Mouse (Mus musculus) NIH3T3 (cell line): ENCODE data around the gene Cyba.

Source experiments
- DNase-seq: peaks from one replicate; pipeline ENCODE4 v3.0.0-alpha.2; 2012; ENCODE audit warnings: low read depth

The Cyba gene

DNA sequence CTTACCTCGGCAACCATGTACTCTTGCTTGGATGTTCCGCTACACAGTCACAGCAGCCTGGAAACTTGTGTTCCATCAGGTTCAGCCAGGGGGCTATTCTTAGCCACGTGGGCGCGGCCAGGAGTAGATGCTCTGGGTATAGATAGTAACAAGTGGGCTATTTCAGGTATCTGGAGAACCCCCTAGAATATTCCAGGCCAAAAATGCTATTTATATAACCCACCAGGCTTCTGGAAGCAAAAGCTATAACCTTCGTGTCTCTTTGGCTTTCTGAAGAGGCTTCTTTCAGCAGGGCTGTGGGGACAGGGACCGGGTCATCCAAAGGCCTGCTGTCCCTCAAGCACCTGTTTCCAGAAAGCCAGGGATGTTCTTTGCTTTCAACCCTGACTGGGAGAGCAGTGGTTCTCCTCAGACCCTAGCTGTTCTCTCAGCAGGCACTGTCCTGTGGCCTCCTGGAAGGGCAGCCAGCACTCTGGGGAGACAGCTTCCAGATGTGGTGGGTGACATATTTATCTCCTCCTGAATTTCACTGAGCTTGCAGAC, 18.5 kb upstream of the Cyba start:
- DNase-seq: no peak

DNA sequence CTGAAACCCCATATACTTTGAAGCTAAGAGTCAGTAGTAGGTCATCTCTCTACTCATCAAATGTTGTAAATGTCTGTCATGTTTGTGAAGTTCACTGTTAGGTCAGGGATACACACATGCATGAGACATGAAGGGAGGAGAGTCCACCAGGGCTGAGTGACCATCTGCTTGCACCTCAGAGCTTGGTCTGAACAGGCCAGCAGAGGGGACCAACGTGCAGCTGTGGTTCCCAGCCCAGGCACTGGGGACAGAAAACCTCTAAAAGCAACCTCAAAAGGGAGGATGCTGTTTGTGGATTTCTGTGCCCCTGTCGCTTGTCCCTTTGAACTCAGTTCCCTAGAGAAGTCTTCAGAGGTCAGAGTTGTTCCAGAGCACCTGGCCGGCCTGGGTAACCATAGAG, 12.5 kb upstream of the Cyba start:
- peak; percentile 54 for DNase-seq

DNA sequence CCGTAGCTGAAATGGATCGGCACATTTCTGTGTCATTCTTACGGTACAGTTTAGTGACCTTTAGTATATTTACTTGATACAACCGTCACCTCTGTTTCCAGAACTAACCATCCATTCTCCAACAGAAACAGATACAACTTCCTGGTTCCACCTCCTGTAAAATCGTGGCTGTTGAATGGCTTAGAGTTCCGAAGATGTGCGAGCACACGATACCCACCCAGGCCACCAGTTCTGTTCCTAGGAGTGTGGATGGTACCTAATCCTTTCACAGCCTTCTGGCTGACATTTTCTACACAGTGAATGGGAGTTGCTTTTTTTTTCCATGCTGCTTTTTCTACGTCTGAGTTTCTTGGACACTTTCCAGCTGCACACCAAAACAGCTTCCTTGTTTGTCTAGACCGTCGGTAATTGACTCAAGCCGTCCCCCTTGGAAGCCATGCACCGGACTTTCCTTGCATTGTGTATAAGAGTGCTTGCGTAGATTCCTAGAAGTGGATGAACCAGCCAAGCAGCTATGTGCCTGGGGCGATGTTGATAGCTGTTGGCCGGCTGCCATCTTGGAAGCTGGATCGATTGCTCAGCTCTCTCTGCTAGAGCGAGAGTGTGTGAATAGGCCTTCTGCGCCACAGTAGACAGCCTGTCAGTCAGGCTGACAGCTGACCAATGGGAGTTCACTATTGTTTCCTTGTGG, 11.5 kb upstream of the Cyba start:
- peak; percentile 100 for DNase-seq

DNA sequence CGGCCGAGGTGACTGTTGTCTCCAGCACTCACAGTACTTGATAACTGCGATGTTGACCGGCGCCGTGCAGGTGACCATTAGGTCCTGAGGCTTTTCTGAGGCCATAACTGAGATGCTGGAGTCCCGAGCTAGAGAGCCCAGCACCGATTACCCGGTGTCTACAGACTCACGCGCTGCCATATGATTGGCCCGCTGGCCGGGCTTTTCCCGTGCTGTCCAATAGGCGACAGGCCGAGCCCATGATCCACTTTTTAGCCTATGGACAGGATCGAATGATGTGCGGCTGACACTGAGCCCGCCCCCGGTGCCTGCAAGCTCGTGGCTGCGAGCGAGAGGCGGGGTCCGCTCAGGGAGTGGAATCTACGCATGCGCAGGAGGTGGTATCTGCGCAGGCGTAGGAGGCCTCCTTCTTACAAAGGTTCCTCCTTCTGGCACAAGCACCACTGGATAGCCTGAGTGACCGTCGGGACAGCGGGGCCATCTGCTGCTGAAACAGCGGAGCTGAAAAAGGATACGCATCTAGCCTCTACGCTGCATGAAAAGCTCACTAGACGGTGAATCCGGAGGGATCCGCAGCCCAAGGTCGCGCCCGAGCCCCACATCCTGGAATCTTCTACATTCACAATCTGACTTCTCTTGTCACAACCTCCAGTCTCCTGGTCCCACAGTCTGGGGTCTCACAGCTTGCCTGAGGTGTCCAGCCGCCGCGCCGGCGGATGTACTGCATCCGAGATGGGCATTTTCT, 10.7 kb upstream of the Cyba start, which contains the start of gene Mvd:
Gene Mvd (minus strand): TSS at position 161 of the 745 bp plus-strand sequence.
- DNase-seq: peak; percentile 100

DNA sequence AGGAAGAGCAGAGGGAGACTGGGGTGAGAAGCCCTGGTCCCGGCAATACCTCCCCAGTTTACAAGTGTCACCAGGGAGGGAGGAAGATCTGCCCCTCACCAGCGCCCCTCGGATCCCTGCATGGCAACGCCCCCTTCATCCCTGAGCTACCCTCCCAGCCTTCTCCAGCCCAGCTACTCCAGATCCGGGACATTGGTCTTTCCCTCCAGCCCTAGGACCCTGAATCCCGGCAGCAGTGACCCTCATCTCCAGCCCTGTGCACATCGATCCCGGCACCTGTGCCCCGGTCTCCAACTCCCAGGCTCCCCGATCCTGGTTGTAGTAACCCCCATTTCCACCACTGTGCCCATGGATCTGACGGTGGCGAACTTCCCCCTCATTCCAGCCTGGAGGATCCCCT, 10.1 kb upstream of the Cyba start:
- DNase-seq: no peak

DNA sequence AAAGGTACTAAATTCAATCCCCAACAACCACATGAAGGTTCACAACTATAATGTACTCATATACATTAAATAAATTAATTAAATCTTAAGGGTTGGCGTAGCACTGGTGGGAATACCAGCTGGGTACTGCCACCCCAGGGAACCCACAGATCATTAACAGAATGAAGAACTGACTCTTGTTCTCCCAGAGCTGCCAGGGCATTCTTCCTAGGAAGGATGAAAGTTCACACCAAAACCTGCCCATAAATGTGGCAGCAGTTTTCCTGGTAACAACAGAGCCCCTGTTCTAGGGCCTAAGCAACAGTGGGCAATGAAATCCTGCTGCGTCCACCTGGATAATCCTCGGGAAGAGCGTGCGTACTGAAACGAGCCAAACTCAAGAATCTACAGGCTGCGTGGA, 9.6 kb upstream of the Cyba start:
- no peak for DNase-seq

DNA sequence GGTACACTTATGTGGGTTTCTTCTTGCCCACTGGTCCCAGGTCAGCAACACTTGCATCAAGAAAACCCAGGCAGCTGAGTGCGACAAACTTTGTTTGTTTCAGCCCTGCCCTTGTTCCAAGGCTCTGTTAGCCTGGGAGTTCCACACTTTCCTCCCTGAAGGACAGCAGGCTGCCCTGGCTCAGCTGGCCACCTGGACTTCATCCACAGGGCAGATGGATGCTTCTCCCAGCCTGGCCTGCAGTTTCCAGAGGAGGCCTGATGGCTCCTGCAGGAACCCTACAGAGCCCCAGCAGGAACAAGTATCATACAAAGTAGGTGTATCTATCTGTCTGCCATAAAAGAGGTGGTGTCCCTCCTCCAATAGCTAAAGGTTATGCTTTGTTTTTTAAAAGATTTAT, 8.6 kb upstream of the Cyba start:
- DNase-seq: no peak

DNA sequence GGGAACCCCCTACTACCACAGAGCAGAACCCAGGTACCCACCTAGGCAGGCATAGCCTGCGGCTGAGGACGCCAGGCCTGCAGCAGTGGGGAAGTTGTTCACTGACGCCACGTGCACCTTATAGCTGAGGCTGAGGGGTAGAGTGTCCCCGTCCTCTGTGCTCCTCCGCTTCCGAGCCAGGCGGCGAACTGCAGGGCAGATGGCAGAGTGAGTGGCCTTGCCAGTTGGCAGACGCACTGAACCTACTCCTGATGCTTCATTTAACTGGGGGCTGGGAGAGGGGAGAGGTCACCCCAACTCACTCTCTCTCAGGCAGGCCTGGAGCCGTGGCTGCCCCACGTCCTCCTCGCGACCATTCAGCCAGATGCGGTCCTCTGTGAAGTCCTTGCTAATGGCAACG, 6.6 kb upstream of the Cyba start:
- no peak for DNase-seq

DNA sequence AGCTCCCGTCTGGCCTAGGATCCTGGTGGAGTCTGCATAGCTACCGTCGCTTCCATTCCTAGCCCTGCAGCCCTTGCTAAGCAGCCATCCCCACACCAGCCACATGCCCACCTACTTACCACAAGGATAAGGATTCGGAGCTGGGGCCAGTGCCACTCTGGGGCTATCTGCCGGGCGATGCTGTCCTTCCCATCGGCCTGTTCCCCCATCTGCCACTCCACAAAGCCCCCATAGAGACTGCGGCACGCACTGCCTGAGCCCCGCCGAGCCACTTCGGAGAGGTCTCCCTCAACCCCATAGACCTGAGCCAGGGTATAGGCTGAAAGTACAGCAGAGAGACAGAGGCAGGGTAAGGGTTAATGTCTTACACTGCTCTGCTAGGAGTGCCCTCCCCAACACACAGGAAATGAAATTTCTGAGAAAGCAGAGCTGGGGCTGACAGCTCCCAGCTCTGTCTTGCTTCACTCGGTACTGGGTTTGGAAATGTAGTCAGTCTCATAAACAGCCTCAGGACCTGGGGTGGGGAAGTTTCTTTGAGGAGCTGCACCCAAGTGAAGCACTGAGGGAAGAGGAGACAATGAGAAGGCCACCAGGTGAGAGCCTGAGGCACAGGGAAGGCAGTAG, 5.1 kb upstream of the Cyba start:
- no peak for DNase-seq

DNA sequence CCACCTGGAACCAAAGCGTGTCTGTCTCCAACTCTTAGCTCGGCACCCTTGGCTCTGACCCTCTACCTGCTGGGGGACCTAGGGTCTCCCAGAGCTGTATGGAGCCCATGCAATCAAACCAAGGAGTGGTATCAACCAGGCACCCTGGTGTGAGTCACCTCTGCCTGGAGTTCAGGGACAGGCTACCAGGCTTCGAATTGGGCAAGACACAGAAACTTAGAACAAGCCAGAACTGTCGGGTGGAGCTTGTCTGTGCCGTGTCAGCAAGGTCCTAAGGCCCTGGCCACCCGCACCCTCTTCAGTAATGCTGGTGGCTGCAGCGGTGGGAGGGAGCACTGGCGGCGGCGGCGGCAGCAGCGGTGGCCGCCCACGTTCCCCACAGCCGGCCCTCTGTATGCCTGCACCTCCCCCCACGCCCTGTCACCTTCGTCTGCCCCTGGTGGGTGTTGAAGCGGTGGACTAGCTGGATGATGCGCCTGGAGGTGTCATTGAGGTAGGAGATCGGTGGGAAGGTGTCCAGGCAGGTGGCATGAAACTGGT, 3.9 kb upstream of the Cyba start:
- no peak for DNase-seq

DNA sequence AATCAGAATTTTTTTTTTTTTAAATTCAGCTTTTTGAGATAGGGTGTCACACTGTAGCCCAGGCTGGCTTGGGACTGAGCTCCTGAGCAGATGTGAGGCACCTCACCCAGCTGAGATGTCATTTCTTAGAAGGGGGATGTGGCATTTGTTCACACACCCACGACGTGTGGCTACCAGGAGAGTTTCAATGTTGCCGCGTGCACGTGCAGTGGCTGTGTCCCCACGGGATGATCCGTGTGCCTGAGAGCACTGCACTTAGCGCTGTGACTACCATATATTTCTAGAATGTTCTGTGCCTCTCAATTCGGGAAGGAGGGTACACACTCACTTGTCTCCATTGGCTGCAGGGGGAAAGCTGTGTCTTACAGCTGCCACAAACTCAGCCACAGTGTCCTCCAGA, 3.4 kb upstream of the Cyba start:
- DNase-seq: no peak

DNA sequence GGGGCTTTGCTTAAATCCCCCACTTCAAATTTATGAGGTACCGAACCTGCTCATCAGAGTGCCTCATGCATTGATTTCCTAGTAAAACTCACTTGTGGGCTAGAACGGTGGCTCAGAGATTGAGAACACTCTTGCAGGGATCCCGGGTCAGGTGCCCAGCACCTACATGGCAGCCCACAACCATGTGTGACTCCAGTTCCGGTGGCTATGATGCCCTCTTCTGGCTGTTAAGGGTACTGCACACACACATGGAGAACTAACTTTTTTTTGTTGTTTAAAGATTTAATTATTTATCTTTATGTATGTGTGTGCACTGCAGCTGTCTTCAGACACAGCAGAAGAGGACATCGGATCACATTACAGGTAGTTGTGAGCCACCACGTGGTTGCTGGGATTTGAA, 2.6 kb upstream of the Cyba start:
- DNase-seq: peak; percentile 40

DNA sequence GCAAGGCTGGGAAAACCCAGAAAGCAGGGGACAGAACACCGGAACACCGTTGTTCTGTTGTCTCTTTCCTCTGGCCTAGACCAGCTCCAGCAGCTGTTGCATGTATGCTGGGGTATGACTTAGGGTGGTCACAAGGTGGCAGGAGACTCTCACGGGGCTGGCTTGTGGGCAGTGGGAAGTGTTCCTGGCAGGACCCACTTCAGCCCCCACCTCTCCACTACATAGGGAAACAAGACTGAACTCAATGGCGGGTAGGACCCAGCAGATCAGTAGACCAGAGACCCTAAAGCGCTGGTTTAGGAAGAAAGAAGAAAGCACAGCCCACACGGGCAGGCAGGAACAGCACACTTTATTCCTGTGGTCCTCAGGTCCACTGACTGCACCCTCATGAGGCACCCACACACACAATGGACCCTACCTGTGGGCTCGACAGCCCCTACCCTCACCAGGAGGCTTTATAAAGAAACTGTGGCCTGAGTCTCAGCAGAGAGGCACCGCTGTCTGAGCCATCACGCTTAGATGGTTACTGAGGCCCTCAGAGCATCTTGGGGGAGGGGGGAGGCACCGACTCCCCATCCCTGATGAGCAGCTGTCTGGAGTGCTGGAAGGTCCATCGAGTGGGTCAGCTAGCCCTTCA, 657 bp upstream of the Cyba start:
- DNase-seq: peak; percentile 37

DNA sequence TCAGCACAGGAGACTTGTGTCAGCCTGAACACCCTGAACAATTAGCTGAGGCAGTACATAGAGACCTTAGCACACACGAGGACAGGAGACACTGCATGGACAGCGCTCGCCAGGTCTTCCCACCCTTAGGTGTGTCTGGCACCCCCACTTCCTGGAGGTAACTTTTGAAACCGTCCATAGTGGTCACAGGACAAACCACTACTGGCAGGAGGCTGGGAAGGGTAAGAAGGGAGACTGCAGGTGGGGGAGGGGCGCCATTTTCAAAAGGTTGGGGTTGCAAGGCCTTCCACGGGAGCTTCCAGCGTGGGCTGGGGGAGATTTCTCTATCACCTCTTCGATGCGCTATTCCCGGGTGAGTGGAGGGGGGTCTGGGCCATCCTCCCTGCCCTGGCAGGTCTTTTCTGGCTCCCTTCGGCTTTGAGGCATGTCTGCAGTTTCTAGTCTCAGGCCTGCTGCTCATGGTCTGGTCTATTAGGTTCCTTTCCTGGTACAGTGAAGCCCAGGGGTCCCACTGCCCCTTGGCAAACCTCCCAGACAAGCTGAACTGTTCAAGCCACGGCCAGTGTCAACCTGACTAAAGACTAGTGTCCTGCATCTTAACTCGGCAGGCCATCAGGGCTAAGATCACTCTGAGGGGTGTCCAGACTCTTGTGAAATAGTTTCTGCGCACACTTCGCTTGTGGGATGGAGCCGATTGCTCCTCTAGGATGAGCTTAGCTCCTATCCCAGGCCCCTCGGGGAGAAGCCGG, 862 bp downstream of the Cyba start:
- DNase-seq: peak; percentile 36

DNA sequence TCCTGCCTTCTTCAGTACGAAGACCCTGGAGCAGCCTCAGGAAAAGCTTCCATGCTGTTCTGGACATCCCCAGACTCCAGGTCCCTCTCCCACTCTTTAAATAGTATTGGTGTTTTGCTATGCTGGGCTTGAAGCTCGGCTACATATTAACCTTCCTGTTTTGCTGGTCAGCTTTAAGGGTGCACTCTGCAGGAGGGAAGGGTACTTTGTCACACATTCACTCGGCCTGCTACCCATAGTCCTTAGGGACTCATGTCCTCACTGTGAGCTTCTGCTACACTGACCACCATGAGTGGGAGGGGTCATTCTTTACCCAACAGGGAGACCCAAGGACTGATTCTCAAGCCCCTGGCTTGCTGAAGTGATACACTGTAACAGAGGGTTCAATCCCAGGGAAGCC, 2.1 kb downstream of the Cyba start:
- DNase-seq: no peak

DNA sequence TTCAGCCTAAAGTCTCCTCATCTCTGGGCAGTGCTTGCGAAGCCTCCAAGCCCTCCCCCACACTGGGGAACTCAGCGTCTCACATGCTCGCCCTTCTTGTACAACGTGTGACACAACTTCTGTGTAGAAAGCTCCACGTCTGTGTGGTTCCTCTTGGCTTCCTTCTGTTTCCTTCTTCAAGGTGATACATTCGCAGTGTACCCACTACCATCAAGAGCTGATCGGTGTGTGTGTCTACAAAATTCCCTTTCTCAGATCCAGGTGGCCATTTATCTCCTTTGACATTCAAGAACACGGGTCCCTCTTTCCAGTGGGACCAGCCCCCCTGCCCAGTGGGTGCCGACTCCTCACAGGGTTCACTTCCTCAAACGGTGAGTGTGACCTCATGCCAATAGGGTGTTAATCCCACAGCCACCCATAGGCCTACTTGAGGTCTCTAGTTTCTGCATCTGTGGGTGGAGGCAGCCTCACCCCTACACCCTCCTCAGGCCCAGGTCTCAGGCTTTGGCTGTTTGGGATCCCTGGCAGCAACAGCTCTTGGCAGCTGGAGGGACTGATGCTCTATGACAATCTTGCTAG, 2.6 kb downstream of the Cyba start:
- no peak for DNase-seq

DNA sequence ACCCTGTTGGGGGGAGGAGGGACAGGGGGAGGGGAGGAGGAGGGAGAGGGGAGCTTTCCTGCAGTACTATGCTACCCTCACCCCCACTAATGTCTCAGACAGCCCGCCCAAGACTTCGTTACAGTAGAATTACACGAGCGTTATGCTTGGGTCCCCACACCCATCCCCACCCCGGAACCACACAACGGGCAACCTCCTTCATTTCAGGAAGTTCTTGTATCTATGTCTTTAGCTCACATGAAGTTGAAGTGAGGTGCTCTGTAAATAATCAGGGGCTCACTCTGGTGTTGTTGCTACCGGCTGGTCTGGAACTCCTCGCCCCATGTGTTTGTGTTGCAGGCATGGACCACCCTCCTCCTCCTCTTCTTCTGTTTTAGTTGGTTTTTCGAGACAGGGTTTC, 4.6 kb downstream of the Cyba start:
- no peak for DNase-seq

DNA sequence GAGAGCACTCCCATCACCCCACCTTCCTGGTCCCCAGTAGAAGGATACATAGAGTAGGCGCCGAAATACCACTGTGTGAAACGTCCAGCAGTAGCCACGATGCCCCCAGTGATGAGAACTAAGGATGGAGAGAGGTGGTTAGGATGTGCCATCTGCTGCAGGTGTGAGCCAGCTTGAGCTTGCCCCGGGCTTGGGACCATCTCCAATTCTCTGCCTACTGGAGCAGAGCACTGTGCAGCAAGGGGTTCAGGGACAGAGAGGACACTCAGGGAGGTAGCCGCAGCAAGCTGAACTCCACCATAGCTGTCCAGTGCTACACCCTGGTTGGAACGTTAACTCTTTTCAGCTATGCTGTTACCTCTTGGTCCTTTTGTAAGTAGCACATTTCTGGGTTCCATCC, 5.1 kb downstream of the Cyba start:
- no peak for DNase-seq

DNA sequence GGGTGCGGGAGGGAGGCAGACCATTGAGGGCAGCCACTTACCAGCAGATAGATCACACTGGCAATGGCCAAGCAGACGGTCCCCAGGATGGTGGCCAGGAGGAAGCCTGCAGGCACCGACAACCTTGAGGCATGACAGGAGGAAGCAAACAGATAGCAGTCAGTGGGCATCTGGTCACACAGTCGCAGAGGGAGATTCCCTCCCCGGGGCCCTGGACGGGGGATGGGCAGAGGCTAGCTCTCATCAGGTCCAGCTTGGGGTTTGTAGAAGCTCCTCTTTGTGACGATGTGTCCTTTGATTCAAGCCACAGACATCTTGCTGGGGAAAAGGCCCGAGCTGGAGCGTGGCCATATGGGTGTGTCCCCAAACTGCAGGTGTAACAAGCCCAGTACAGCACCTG, 6.6 kb downstream of the Cyba start:
- DNase-seq: no peak

DNA sequence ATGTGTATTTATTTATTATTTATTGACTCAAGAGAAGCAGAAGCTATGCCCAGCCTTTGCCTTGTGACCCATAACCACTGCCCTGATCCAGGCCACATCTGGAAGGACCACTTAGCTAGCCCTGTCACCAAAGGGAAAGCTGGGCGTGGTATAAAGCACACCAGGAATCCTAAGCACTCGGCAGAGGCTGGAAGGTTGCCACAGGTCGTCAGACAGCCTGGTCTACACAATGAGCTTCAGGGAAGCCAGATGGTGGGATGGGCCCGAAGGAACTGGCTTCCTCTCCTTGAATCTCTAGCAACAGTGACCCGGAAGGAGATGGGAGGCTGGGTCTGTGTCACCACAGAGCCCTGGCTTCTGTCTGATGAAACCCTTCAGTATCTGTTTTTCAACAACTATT, 9.1 kb downstream of the Cyba start:
- DNase-seq: peak; percentile 61

DNA sequence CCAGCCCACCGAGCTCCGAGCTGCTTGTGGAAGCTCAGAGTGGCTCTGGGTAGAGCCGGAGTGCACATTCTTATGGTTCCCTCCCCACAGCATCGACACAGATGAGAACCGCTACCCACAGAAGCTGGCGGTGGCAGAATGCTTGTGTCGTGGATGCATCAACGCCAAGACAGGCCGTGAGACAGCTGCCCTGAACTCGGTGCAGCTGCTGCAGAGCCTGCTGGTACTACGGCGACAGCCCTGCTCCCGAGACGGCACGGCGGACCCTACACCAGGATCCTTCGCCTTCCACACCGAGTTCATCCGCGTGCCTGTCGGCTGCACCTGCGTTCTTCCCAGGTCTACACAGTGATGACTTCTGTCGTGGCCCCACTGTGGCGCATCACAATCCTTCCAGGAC, 9.5 kb downstream of the Cyba start:
- DNase-seq: no peak
